Mouse (Mus musculus): ENCODE measurements around the gene Il13ra1. TPM values are rescaled to one million over a fixed set of nuclear protein-coding genes. Genes with fewer than 3 reads are reported as not detected.

Gene Il13ra1
- polyA plus RNA-seq, 1 experiment from 2014 or later, result 24.9 TPM

GRCm38 (mm10) chrX:36136346-36136745, 24.4 kb downstream of the Il13ra1 start:
- Histone ChIP-seq H3K9ac (no peak overlapping the region), H3K4me1 (replicated peaks) (no peaks in the 10 kb centered on the region), H3K27ac (no peak overlapping the region), H3K4me3 (replicated peaks) (no peak overlapping the region), H3K27me3 (replicated peaks) (no peaks in the 10 kb centered on the region), H3K4me2 (replicated peaks) (no peak overlapping the region), H3K36me3 (no peaks in the 10 kb centered on the region), H3K9me3 (no peaks in the 10 kb centered on the region)
- ATAC-seq, result no peak
- 44% methylated on average over 1 of the region's 1 CpGs for WGBS

GRCm38 (mm10) chrX:36141994-36142639, 30.2 kb downstream of the Il13ra1 start:
- H3K4me3 ChIP-seq (replicated peaks), result no peak overlapping the region
- WGBS, result 64% methylated on average over 6 of the region's 6 CpGs
- H3K27ac ChIP-seq, result no peak overlapping the region

GRCm38 (mm10) chrX:36146746-36147145, 34.8 kb downstream of the Il13ra1 start:
- no peak for ATAC-seq
- Histone ChIP-seq H3K4me1 (replicated peaks) (no peaks in the 10 kb centered on the region), H3K4me3 (replicated peaks) (no peak overlapping the region), H3K36me3 (no peaks in the 10 kb centered on the region), H3K27me3 (replicated peaks) (no peaks in the 10 kb centered on the region), H3K27ac (no peak overlapping the region), H3K9me3 (no peaks in the 10 kb centered on the region), H3K9ac (no peak overlapping the region), H3K4me2 (replicated peaks) (no peak overlapping the region)
- WGBS, result 52% methylated on average over 4 of the region's 4 CpGs

More at GRCm38 (mm10) chrX:36141994-36142639, 30.2 kb downstream of the Il13ra1 start:
- no peak overlapping the region for H3K9ac ChIP-seq
- H3K9me3 ChIP-seq, result no peaks in the 10 kb centered on the region
- no peaks in the 10 kb centered on the region for H3K4me1 ChIP-seq (replicated peaks)
- no peak overlapping the region for H3K4me2 ChIP-seq (replicated peaks)
- H3K27me3 ChIP-seq (replicated peaks), result no peaks in the 10 kb centered on the region
- ATAC-seq, result no peak; the same call in 1 of the 2 replicates
- H3K36me3 ChIP-seq, result no peaks in the 10 kb centered on the region

- Histone ChIP-seq H3K27ac (no peak overlapping the region), H3K9ac (no peak overlapping the region), H3K4me2 (replicated peaks) (no peak overlapping the region), H3K4me1 (replicated peaks) (no peaks in the 10 kb centered on the region), H3K27me3 (replicated peaks) (no peaks in the 10 kb centered on the region), H3K36me3 (no peaks in the 10 kb centered on the region), H3K4me3 (replicated peaks) (no peak overlapping the region), H3K9me3 (no peaks in the 10 kb centered on the region)
- no peak for ATAC-seq
These were observed 38.2 kb downstream of the Il13ra1 start for GRCm38 (mm10) chrX:36150100-36150499.

- no peak for ATAC-seq
- Histone ChIP-seq H3K4me1 (replicated peaks) (no peaks in the 10 kb centered on the region), H3K4me3 (replicated peaks) (no peak overlapping the region), H3K9me3 (no peaks in the 10 kb centered on the region), H3K36me3 (no peaks in the 10 kb centered on the region), H3K27me3 (replicated peaks) (no peaks in the 10 kb centered on the region), H3K9ac (no peak overlapping the region), H3K27ac (no peak overlapping the region), H3K4me2 (replicated peaks) (no peak overlapping the region)
- WGBS, result 60% methylated on average over 2 of the region's 2 CpGs
These were observed 44.8 kb downstream of the Il13ra1 start for GRCm38 (mm10) chrX:36156677-36157076.

GRCm38 (mm10) chrX:36161567-36161966, 49.7 kb downstream of the Il13ra1 start:
- Histone ChIP-seq H3K27me3 (replicated peaks) (no peaks in the 10 kb centered on the region), H3K4me2 (replicated peaks) (no peak overlapping the region), H3K9ac (no peak overlapping the region), H3K36me3 (no peaks in the 10 kb centered on the region), H3K27ac (no peak overlapping the region), H3K9me3 (no peaks in the 10 kb centered on the region), H3K4me1 (replicated peaks) (no peaks in the 10 kb centered on the region), H3K4me3 (replicated peaks) (no peak overlapping the region)
- ATAC-seq, result no peak
- 35% methylated on average over 4 of the region's 4 CpGs for WGBS

- H3K36me3 ChIP-seq, result no peaks in the 10 kb centered on the region
- H3K4me3 ChIP-seq (replicated peaks), result no peak overlapping the region
- no peaks in the 10 kb centered on the region for H3K27me3 ChIP-seq (replicated peaks)
- H3K4me1 ChIP-seq (replicated peaks), result no peaks in the 10 kb centered on the region
- ATAC-seq, result no peak
- no peak overlapping the region for H3K9ac ChIP-seq
- no peaks in the 10 kb centered on the region for H3K9me3 ChIP-seq
- no peak overlapping the region for H3K4me2 ChIP-seq (replicated peaks)
- no peak overlapping the region for H3K27ac ChIP-seq
These were observed 71.7 kb downstream of the Il13ra1 start for GRCm38 (mm10) chrX:36183625-36184024.

GRCm38 (mm10) chrX:36186036-36186435, 74.1 kb downstream of the Il13ra1 start:
- no peak for ATAC-seq
- Histone ChIP-seq H3K4me2 (replicated peaks) (no peak overlapping the region), H3K9me3 (no peaks in the 10 kb centered on the region), H3K9ac (no peak overlapping the region), H3K36me3 (no peaks in the 10 kb centered on the region), H3K27ac (no peak overlapping the region), H3K4me1 (replicated peaks) (no peaks in the 10 kb centered on the region), H3K27me3 (replicated peaks) (no peaks in the 10 kb centered on the region), H3K4me3 (replicated peaks) (no peak overlapping the region)
- 70% methylated on average over 5 of the region's 5 CpGs for WGBS

- WGBS, result 55% methylated on average over 6 of the region's 6 CpGs
- no peak overlapping the region for H3K27ac ChIP-seq
- H3K27me3 ChIP-seq (replicated peaks), result no peaks in the 10 kb centered on the region
- H3K4me3 ChIP-seq (replicated peaks), result no peak overlapping the region
- no peaks in the 10 kb centered on the region for H3K36me3 ChIP-seq
- no peak for ATAC-seq
- no peaks in the 10 kb centered on the region for H3K4me1 ChIP-seq (replicated peaks)
- no peaks in the 10 kb centered on the region for H3K9me3 ChIP-seq
- no peak overlapping the region for H3K4me2 ChIP-seq (replicated peaks)
- no peak overlapping the region for H3K9ac ChIP-seq
These were observed 74.5 kb downstream of the Il13ra1 start for GRCm38 (mm10) chrX:36186443-36186842.

GRCm38 (mm10) chrX:36193951-36194350, 82.0 kb downstream of the Il13ra1 start:
- Histone ChIP-seq H3K4me2 (replicated peaks) (no peak overlapping the region), H3K9ac (no peak overlapping the region), H3K4me1 (replicated peaks) (no peaks in the 10 kb centered on the region), H3K9me3 (no peaks in the 10 kb centered on the region), H3K27ac (no peak overlapping the region), H3K36me3 (no peaks in the 10 kb centered on the region), H3K4me3 (replicated peaks) (no peak overlapping the region), H3K27me3 (replicated peaks) (no peaks in the 10 kb centered on the region)
- 19% methylated on average over 6 of the region's 6 CpGs for WGBS
- ATAC-seq, result no peak

GRCm38 (mm10) chrX:36195736-36196525, 84.0 kb downstream of the Il13ra1 start, which contains the start of gene Zcchc12:
Zcchc12 (plus strand) TSS chrX:36195904.
- 19% methylated on average over 23 of the region's 28 CpGs for WGBS
- H3K9ac ChIP-seq, result no peak within 1 kb of the TSS
- ATAC-seq, result no peak

GRCm38 (mm10) chrX:36209554-36209953, 97.6 kb downstream of the Il13ra1 start:
- H3K27me3 ChIP-seq (replicated peaks), result no peaks in the 10 kb centered on the region
- ATAC-seq, result no peak

More at GRCm38 (mm10) chrX:36195736-36196525, 84.0 kb downstream of the Il13ra1 start, which contains the start of gene Zcchc12:
- no peaks in the 10 kb centered on the region for H3K36me3 ChIP-seq
- no peaks in the 10 kb centered on the region for H3K9me3 ChIP-seq
- peak within 1 kb of the TSS; percentile 47 for H3K4me2 ChIP-seq (replicated peaks)
- H3K27me3 ChIP-seq (replicated peaks), result no peaks in the 10 kb centered on the region
- H3K4me1 ChIP-seq (replicated peaks), result no peaks in the 10 kb centered on the region
- H3K27ac ChIP-seq, result no peak within 1 kb of the TSS
- H3K4me3 ChIP-seq (replicated peaks), result peak within 1 kb of the TSS; percentile 3; the same call in 1 of the 2 replicates

More at GRCm38 (mm10) chrX:36209554-36209953, 97.6 kb downstream of the Il13ra1 start:
- no peak overlapping the region for H3K27ac ChIP-seq
- H3K9ac ChIP-seq, result no peak overlapping the region
- no peak overlapping the region for H3K4me2 ChIP-seq (replicated peaks)
- H3K4me3 ChIP-seq (replicated peaks), result no peak overlapping the region
- no peaks in the 10 kb centered on the region for H3K36me3 ChIP-seq
- WGBS, result 70% methylated on average over 2 of the region's 2 CpGs
- H3K4me1 ChIP-seq (replicated peaks), result no peaks in the 10 kb centered on the region
- no peaks in the 10 kb centered on the region for H3K9me3 ChIP-seq
